Mouse (Mus musculus): Measurements from ENCODE around the gene Fbrs. TPM values are rescaled to one million over a fixed set of nuclear protein-coding genes. Genes with fewer than 3 reads are reported as not detected.

Gene Fbrs
- polyA plus RNA-seq, 1 experiment from 2014 or later: 12.2 TPM

GRCm38 (mm10) chr7:127513016-127513390, 34.0 kb downstream of the Fbrs start:
- Histone ChIP-seq H3K4me2 (replicated peaks; ENCODE audit: low read depth, low read length) (peak overlapping the region; percentile 54), H3K36me3 (ENCODE audit: insufficient read depth, low read length) (peaks cover 23% of the 10 kb centered on the region), H3K9ac (replicated peaks; ENCODE audit: low read length) (peak overlapping the region; percentile 97), H3K27me3 (ENCODE audit: insufficient read depth, low read length) (no peaks in the 10 kb centered on the region), H3K27ac (ENCODE audit: low read length) (peak overlapping the region; percentile 99), H3K4me3 (ENCODE audit: low read length) (peak overlapping the region; percentile 92), H3K4me1 (ENCODE audit: insufficient read depth, low read length) (peaks cover 20% of the 10 kb centered on the region), H3K9me3 (ENCODE audit: low read length) (0 out of 2 replicates have a peak, but pooled peaks cover 3% of the 10 kb centered on the region)
- WGBS: 32% methylated on average over 8 of the region's 8 CpGs
- no peak for ATAC-seq (ENCODE audit: low FRiP score, low TSS enrichment)

- H3K36me3 ChIP-seq (ENCODE audit: insufficient read depth, low read length): peaks cover 23% of the 10 kb centered on the region
- H3K4me2 ChIP-seq (replicated peaks; ENCODE audit: low read depth, low read length): peak overlapping the region; percentile 54
- 60% methylated on average over 3 of the region's 3 CpGs for WGBS
- H3K4me3 ChIP-seq (ENCODE audit: low read length): peak overlapping the region; percentile 92
- H3K9ac ChIP-seq (replicated peaks; ENCODE audit: low read length): peak overlapping the region; percentile 32
- H3K27ac ChIP-seq (ENCODE audit: low read length): peak overlapping the region; percentile 99; the same call in 1 of the 2 replicates
- H3K27me3 ChIP-seq (ENCODE audit: insufficient read depth, low read length): no peaks in the 10 kb centered on the region
- H3K9me3 ChIP-seq (ENCODE audit: low read length): no peaks in the 10 kb centered on the region
- ATAC-seq (ENCODE audit: low FRiP score, low TSS enrichment): no peak
- peaks cover 20% of the 10 kb centered on the region for H3K4me1 ChIP-seq (ENCODE audit: insufficient read depth, low read length)
These were observed 34.8 kb downstream of the Fbrs start for GRCm38 (mm10) chr7:127513781-127514180.

GRCm38 (mm10) chr7:127515846-127516245, 36.8 kb downstream of the Fbrs start:
- Histone ChIP-seq H3K9ac (replicated peaks; ENCODE audit: low read length) (no peak overlapping the region), H3K27ac (ENCODE audit: low read length) (no peak overlapping the region), H3K4me3 (ENCODE audit: low read length) (no peak overlapping the region), H3K9me3 (ENCODE audit: low read length) (no peaks in the 10 kb centered on the region), H3K4me1 (ENCODE audit: insufficient read depth, low read length) (peaks cover 18% of the 10 kb centered on the region), H3K36me3 (ENCODE audit: insufficient read depth, low read length) (peaks cover 34% of the 10 kb centered on the region), H3K27me3 (ENCODE audit: insufficient read depth, low read length) (no peaks in the 10 kb centered on the region), H3K4me2 (replicated peaks; ENCODE audit: low read depth, low read length) (no peak overlapping the region)
- ATAC-seq (ENCODE audit: low FRiP score, low TSS enrichment): no peak
- WGBS: 92% methylated on average over 7 of the region's 7 CpGs

DNA sequence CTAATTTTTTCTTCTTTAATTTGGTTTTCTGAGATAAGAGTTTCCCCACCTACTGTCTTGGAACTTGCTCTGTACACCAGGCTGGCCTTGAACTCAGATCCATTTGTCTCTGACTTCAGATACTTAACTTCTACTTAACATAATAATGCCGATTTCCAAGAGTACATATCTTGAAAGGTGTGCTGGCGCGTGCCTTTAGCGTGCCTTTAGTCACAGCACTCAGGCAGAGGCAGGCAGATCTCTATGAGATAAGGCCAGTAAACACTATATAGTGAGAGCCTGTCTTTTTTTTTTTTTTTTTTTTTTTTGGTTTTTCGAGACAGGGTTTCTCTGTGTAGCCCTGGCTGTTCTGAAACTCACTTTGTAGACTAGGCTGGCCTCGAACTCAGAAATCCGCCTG, 37.3 kb downstream of the Fbrs start:
- no peak overlapping the region for H3K27ac ChIP-seq (ENCODE audit: low read length)
- H3K36me3 ChIP-seq (ENCODE audit: insufficient read depth, low read length): peaks cover 39% of the 10 kb centered on the region
- ATAC-seq (ENCODE audit: low FRiP score, low TSS enrichment): no peak
- no peaks in the 10 kb centered on the region for H3K27me3 ChIP-seq (ENCODE audit: insufficient read depth, low read length)
- H3K4me2 ChIP-seq (replicated peaks; ENCODE audit: low read depth, low read length): no peak overlapping the region
- no peak overlapping the region for H3K4me3 ChIP-seq (ENCODE audit: low read length)
- no peak overlapping the region for H3K9ac ChIP-seq (replicated peaks; ENCODE audit: low read length)
- H3K4me1 ChIP-seq (ENCODE audit: insufficient read depth, low read length): peaks cover 13% of the 10 kb centered on the region
- no peaks in the 10 kb centered on the region for H3K9me3 ChIP-seq (ENCODE audit: low read length)
- 90% methylated on average over 6 of the region's 7 CpGs for WGBS

GRCm38 (mm10) chr7:127519284-127519683, 40.3 kb downstream of the Fbrs start, which contains the start of gene Gm42715:
Gene Gm42715, plus strand, starts transcription at chr7:127519584.
- no peak within 1 kb of the TSS for H3K27ac ChIP-seq (ENCODE audit: low read length)
- H3K9ac ChIP-seq (replicated peaks; ENCODE audit: low read length): no peak within 1 kb of the TSS
- H3K4me2 ChIP-seq (replicated peaks; ENCODE audit: low read depth, low read length): no peak within 1 kb of the TSS
- H3K4me3 ChIP-seq (ENCODE audit: low read length): no peak within 1 kb of the TSS
- H3K9me3 ChIP-seq (ENCODE audit: low read length): no peaks in the 10 kb centered on the region
- H3K36me3 ChIP-seq (ENCODE audit: insufficient read depth, low read length): peaks cover 66% of the 10 kb centered on the region
- H3K27me3 ChIP-seq (ENCODE audit: insufficient read depth, low read length): no peaks in the 10 kb centered on the region
- WGBS: 92% methylated on average over 3 of the region's 3 CpGs
- no peak for ATAC-seq (ENCODE audit: low FRiP score, low TSS enrichment)
- H3K4me1 ChIP-seq (ENCODE audit: insufficient read depth, low read length): no peaks in the 10 kb centered on the region; the same call in 1 of the 2 replicates

Small RNA genes within 50 kb of the gene (microRNA-seq; reads per million reads assigned to microRNA genes)
- gene Gm47278 (not detected), gene Mir7060 (not detected)

Other genes starting within 250 kb of the Fbrs start
- gene Zfp553, start 246.1 kb upstream of the Fbrs start, polyA plus RNA-seq (2015; fragmentation: Nextera tagmentation; extraction: Ambion mirVana): 45.2 and 46.0 TPM in 2 replicates
- 18.6 and 26.6 TPM in 2 replicates for gene Sept1, start 246.1 kb upstream of the Fbrs start, polyA plus RNA-seq (2015; fragmentation: Nextera tagmentation; extraction: Ambion mirVana)
- gene Zfp771, start 234.9 kb upstream of the Fbrs start, polyA plus RNA-seq (2015; fragmentation: Nextera tagmentation; extraction: Ambion mirVana): 60.5 and 64.3 TPM in 2 replicates
- gene Dctpp1, start 218.5 kb upstream of the Fbrs start, polyA plus RNA-seq (2015; fragmentation: Nextera tagmentation; extraction: Ambion mirVana): 196 and 200 TPM in 2 replicates
- gene Sephs2, start 205.1 kb upstream of the Fbrs start, polyA plus RNA-seq (2015; fragmentation: Nextera tagmentation; extraction: Ambion mirVana): 105 and 108 TPM in 2 replicates
- 1.0 and 1.4 TPM in 2 replicates for gene Itgal, start 182.9 kb upstream of the Fbrs start, polyA plus RNA-seq (2015; fragmentation: Nextera tagmentation; extraction: Ambion mirVana)
- 25.4 and 25.5 TPM in 2 replicates for gene Zfp768, start 133.6 kb upstream of the Fbrs start, polyA plus RNA-seq (2015; fragmentation: Nextera tagmentation; extraction: Ambion mirVana)
- 10.6 and 11.3 TPM in 2 replicates for gene Zfp747, start 103.1 kb upstream of the Fbrs start, polyA plus RNA-seq (2015; fragmentation: Nextera tagmentation; extraction: Ambion mirVana)
- 6.8 and 7.0 TPM in 2 replicates for gene 9130019O22Rik, start 92.0 kb upstream of the Fbrs start, polyA plus RNA-seq (2015; fragmentation: Nextera tagmentation; extraction: Ambion mirVana)
- 8.3 and 8.8 TPM in 2 replicates for gene E430018J23Rik, start 85.6 kb upstream of the Fbrs start, polyA plus RNA-seq (2015; fragmentation: Nextera tagmentation; extraction: Ambion mirVana)
- 9.0 and 9.5 TPM in 2 replicates for gene Zfp764, start 72.4 kb upstream of the Fbrs start, polyA plus RNA-seq (2015; fragmentation: Nextera tagmentation; extraction: Ambion mirVana)
- gene Zfp688, start 57.1 kb upstream of the Fbrs start, polyA plus RNA-seq (2015; fragmentation: Nextera tagmentation; extraction: Ambion mirVana): 28.1 and 32.0 TPM in 2 replicates
- 8.4 TPM in 2 replicates for gene Zfp689, start 30.0 kb upstream of the Fbrs start, polyA plus RNA-seq (2015; fragmentation: Nextera tagmentation; extraction: Ambion mirVana)
- gene Prr14, start 19.6 kb upstream of the Fbrs start, polyA plus RNA-seq (2015; fragmentation: Nextera tagmentation; extraction: Ambion mirVana): 41.9 and 47.2 TPM in 2 replicates
- gene Srcap, start 32.8 kb downstream of the Fbrs start, polyA plus RNA-seq (2015; fragmentation: Nextera tagmentation; extraction: Ambion mirVana): 39.6 and 44.1 TPM in 2 replicates
- 16.2 and 22.4 TPM in 2 replicates for gene Gm42715, start 40.4 kb downstream of the Fbrs start, polyA plus RNA-seq (2015; fragmentation: Nextera tagmentation; extraction: Ambion mirVana)
- gene Tmem265, start 82.2 kb downstream of the Fbrs start, polyA plus RNA-seq (2015; fragmentation: Nextera tagmentation; extraction: Ambion mirVana): 10.5 and 10.6 TPM in 2 replicates
- gene Phkg2, start 94.1 kb downstream of the Fbrs start, polyA plus RNA-seq (2015; fragmentation: Nextera tagmentation; extraction: Ambion mirVana): 40.7 and 46.7 TPM in 2 replicates
- 16.7 and 17.6 TPM in 2 replicates for gene Ccdc189, start 109.4 kb downstream of the Fbrs start, polyA plus RNA-seq (2015; fragmentation: Nextera tagmentation; extraction: Ambion mirVana)
- gene Rnf40, start 109.6 kb downstream of the Fbrs start, polyA plus RNA-seq (2015; fragmentation: Nextera tagmentation; extraction: Ambion mirVana): 50.6 and 51.4 TPM in 2 replicates
- 19.8 and 22.1 TPM in 2 replicates for gene Zfp629, start 136.6 kb downstream of the Fbrs start, polyA plus RNA-seq (2015; fragmentation: Nextera tagmentation; extraction: Ambion mirVana)
- gene Bcl7c, start 229.7 kb downstream of the Fbrs start, polyA plus RNA-seq (2015; fragmentation: Nextera tagmentation; extraction: Ambion mirVana): 50.5 and 54.5 TPM in 2 replicates
- gene Ctf1, start 233.5 kb downstream of the Fbrs start, polyA plus RNA-seq (2015; fragmentation: Nextera tagmentation; extraction: Ambion mirVana): 14.0 and 14.7 TPM in 2 replicates

All from kidney, embryonic 16.5 days (tissue).